Mouse (Mus musculus) left cerebral cortex, postnatal 10 days (tissue): ENCODE results near the gene Pcyt2. TPM values are rescaled to one million over a fixed set of nuclear protein-coding genes. Genes with fewer than 3 reads are reported as not detected.

ENCODE experiments used
- DNase-seq, 2 experiments: peaks; one replicate each; pipeline ENCODE4 v3.0.0; 2021 to 2022; ENCODE audit warnings: low spot score in 2 of 2, mixed read lengths in 1 of 2; ENCODE audit errors: extremely low spot score in 1 of 2
- intact Hi-C: fragments of 180-260 bp; cut with DNase I; formaldehyde crosslinking; loops from one replicate; pipeline ENCODE4 v1.15.1; 2025
- total RNA-seq, 2 experiments: library from RNA; stranded (reverse); gene quantifications; 2 replicates each; pipeline ENCODE4 v1.2.3; 2021

Gene Pcyt2
- total RNA-seq, 2 experiments from 2014 or later: 130 TPM

GRCm38 (mm10) chr11:120641255-120641654 lies 23.5 kb upstream of the Pcyt2 start:
- DNase-seq: no peak
- intact Hi-C loops: no loop called here

- intact Hi-C loops: no loop called here
- no peak for DNase-seq
These were observed 17.1 kb upstream of the Pcyt2 start for GRCm38 (mm10) chr11:120634810-120635209.

- DNase-seq: peak; percentile 93 to 97
- intact Hi-C loops: no loop called here
These were observed 16.0 kb upstream of the Pcyt2 start, which contains the start of gene Mafg for GRCm38 (mm10) chr11:120633520-120634343. Mafg (minus strand) TSS chr11:120633600.

- DNase-seq: peak in 1 of 2 experiments; percentile 84
- intact Hi-C loops: no loop called here
These were observed 15.1 kb upstream of the Pcyt2 start for GRCm38 (mm10) chr11:120632559-120633519.

GRCm38 (mm10) chr11:120631726-120632448 lies 14.2 kb upstream of the Pcyt2 start:
- DNase-seq: no peak
- intact Hi-C loops: no loop called here

GRCm38 (mm10) chr11:120630881-120631725 lies 13.4 kb upstream of the Pcyt2 start:
- intact Hi-C loops: no loop called here
- no peak for DNase-seq

GRCm38 (mm10) chr11:120630401-120630871 lies 12.7 kb upstream of the Pcyt2 start:
- DNase-seq: peak in 1 of 2 experiments; percentile 78
- intact Hi-C loops: no loop called here

- DNase-seq: peak in 1 of 2 experiments; percentile 73
- intact Hi-C loops: no loop called here
These were observed 12.2 kb upstream of the Pcyt2 start for GRCm38 (mm10) chr11:120629911-120630310.

GRCm38 (mm10) chr11:120629341-120629730 lies 11.6 kb upstream of the Pcyt2 start:
- intact Hi-C loops: no loop called here
- peak in 1 of 2 experiments; percentile 52 for DNase-seq

GRCm38 (mm10) chr11:120628601-120629340 lies 11.0 kb upstream of the Pcyt2 start:
- no peak for DNase-seq
- intact Hi-C loops: no loop called here

GRCm38 (mm10) chr11:120627468-120628300 lies 9.9 kb upstream of the Pcyt2 start:
- intact Hi-C loops: no loop called here
- DNase-seq: no peak

- peak in 1 of 2 experiments; percentile 17 for DNase-seq
- intact Hi-C loops: no loop called here
These were observed 9.2 kb upstream of the Pcyt2 start for GRCm38 (mm10) chr11:120626785-120627467.

GRCm38 (mm10) chr11:120625152-120625775 lies 7.5 kb upstream of the Pcyt2 start, which contains the start of gene Sirt7:
Sirt7 (minus strand) TSS chr11:120625240.
- intact Hi-C loops: loop anchor here (2.0 kb wide), 1 partner anchor 152 kb away; no protein-coding TSS in a partner anchor
- DNase-seq: no peak

GRCm38 (mm10) chr11:120624680-120625111 lies 7.0 kb upstream of the Pcyt2 start:
- intact Hi-C loops: loop anchor here (2.0 kb wide), 1 partner anchor 152 kb away; no protein-coding TSS in a partner anchor
- peak; percentile 76 to 93 for DNase-seq
